Mouse (Mus musculus) MEL-GATA-1-ER (cell line): Measurements from ENCODE around the gene Morc3.

ENCODE experiments used
- DNase-seq: peaks from one replicate; pipeline ENCODE4 v3.0.0-alpha.2; 2012; ENCODE audit warnings: low read depth; ENCODE audit errors: extremely low read depth

Gene Morc3

DNA sequence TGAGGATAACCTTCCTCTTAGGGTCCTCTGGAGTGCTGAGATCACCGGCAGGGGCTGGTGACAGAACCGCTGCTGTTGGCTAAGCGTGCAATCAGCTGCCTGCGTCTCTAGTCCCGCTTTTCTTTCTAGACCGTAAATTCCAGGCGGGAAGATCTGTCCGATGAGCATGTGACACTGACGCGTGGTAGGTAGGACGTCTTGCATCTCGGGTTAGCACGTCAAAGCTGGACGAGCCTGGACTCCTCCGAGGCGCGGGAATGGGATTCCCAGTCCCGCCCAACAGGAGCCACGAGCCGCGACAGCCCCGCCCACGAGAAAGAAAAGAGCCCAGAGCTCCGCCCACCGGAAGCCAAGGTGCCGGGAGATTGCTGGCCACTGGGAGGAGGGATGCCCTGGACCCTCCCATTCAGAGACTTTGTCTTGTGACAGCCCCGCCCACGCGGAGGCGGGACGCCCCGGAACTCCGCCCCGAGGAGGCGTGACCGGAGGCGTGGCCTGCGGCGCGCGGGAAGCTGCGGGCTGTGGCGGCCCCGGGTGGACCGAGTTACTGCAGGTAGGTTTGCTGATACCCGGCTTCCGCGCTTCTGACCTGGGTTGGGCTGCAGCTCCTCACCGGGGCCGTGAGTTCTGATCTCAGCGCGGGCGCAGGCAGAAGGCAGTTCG, 51.6 kb downstream of the Morc3 start, which contains the start of gene Chaf1b:
Chaf1b (plus strand) TSS at position 479 of the 663 bp plus-strand sequence.
- DNase-seq, result peak; percentile 87

DNA sequence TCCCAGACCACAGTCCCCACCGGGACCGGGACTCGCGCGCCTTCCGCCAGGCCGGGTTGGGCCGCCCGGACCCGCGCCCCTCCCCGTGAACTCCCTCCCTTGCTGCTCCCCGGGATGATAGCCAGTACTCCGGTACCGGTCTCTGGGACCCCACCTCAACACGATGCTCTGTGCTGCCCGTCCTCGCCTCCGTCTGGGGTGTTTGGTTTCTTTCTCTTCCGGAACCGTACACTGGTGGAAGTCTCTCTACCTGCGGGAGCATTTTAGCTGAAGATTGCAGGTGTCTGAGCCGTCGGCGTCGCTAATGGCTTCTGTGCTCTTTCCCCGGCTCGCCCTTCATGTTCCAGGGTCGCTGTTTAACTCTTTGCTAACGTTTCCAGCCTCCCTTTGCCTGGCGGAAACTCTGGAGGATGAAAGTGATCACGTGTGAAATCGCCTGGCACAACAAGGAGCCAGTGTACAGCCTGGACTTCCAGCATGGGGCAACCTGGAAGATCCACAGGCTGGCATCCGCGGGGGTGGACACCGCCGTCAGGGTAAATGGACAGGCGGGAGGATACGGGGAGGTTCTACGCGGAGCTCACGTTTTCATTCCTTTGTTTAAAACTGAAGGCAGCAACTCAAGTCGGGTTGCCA, 52.3 kb downstream of the Morc3 start:
- no peak for DNase-seq

DNA sequence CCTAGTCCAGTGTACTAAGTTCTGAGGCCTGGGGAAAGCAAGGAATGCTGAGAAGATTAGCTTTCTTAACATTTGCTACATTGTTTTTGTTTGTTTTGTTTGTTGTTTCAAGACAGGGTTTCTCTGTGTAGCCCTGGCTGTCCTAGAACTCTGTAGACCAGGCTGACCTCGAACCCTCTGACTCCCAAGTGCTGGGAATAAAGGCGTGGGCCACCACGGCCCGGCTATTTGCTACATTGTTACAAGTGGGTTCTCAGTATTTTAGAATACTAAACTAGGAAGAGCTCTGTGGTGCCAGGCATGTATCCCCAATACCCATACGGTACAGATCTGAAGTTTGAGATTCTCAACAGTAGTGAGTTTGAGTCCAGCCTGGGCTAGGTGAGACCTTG, 52.8 kb downstream of the Morc3 start:
- DNase-seq, result no peak

DNA sequence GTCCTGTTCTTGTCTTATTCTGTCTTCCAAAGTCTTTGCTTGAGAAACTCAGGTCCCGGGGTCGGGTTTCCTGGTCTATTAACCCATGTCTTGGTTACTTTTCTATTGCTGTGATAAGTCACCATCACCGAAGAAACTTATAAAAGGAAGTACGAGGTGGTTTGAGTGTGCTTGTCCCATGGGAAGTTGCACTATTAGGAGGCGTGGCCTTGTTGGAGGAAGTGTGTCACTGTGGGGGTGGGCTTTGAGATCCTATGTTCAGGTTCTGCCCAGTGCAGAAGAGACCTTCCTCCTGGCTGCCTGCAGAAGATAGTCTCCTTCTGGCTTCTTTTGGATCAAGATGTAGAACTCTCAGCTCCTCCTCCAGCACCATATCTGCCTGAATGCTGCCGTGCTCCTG, 56.6 kb downstream of the Morc3 start:
- DNase-seq, result no peak

DNA sequence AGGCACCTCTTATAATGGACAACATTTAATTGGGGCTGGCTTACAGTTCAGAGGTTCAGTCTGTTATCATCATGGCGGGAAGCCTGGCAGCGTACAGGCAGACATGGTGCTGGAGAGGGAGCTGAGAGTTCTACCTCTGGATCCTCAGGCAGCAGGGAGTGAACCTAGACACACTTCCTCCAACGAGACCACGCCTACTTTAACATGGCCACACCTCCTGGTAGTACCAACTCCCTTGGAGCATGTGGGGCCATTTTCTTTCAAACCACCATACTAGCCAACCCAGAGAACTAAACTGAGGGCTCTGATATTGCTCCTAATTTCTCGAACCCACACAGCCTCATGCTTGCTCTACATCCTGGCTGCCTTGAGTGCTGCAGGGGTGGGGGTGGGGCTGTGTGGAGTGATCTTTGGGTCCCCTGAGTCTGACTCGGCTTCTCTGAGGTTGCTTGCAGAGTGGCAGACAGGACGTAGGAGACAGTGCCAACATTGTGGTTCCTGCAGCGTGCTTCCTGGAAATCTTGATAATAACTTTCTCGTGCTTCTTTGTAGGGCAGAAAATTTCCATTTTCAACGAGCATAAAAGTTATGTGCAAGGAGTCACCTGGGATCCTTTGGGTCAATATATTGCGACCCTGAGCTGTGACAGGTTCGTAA, 59.2 kb downstream of the Morc3 start:
- DNase-seq, result peak; percentile 57

DNA sequence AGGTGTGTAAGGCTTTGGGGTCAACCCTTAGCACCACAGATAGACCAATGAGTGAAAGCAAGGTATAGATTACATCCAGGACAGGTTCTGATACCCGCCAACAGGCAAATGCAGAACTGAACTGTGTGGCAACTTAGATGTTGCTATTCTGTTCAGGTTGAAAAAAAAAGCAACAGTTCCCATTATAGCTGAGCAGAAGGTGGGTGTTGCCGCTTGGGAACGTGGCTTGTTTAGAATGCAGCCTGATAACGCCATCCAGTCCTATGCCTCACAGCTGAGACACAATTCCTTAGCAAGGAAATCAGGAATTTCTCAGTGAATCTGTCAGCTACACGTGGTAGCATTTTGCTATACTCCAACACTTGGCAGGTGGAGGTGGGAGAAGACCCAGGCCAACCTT, 61.4 kb downstream of the Morc3 start:
- DNase-seq, result no peak

DNA sequence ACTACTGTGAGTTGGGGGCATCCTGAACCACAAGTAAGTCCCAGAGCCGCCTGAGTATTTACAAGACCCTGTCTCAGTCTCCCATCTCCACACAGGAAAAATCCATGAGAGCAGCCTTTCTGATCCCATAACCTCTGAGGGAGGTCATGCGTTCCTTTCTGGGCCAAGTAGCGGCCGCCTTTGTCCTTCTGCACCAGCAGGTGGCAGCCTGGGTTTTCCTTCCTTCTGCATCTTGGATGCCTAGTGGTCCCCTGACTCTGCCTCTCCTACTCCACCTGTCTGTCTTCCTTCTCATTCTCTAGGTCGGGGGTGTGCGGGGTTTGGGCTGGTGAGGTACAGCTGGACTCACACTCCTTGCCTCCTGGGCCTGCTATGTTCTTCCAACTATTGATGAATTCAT, 71.1 kb downstream of the Morc3 start:
- no peak for DNase-seq

DNA sequence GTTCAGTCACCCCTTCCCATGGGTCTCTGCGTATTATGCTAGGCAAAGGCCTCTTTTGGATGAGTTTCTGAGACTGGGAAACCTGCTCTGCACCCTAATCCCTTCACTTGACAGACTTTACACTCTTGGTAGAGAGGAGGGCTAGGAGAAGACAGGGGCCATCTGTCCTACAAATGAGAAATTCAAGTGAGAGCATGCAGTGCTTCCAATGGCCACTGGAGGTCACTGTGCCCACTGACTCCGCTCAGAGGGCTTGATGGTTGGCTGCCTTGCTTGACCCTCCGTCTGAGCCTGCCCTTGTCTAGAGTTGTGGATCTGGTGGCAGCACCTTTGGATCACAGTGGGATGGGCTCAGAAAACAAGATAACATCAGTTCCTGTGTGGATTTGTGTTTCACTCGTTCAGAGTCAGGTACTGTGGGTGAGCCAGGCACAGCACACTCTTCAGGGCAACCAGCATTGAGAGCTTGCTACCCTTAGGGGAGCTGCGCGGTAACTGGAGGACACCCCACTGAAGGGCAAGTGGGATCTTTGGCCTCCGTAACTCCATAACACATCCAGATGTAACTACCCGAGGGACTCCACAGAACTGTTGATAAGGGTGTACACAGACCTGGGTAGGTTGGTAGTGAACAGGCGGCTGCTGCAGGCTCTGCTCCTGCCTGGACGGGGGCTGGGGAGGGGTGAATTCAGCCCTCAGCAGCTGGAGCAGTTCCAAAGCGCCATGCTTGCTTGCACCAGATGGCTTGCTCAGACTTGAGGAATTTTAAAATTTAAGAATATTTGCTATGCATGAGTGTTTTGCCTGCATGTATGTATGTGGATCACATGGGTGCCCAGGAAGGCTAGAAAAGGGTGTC, 74.5 kb downstream of the Morc3 start:
- DNase-seq, result no peak

DNA sequence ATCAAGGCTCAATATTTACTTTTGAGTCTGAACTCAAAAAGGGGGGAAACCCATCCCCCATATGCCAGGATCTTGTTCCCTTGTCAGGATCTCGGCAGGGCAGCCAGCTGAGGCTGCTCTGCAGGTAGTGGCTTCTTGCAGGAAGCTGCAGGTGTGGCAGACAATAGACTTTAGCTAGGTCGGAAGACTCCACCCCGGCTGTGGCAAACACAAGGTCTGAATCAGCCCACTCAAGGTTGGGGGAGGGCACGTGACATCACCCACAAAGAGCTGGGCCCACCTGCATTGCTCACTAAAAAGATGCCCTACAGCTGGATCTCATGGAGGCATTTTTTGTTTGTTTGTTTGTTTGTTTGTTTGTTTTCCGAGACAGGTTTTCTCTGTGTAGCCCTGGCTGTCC, 75.8 kb downstream of the Morc3 start:
- no peak for DNase-seq

DNA sequence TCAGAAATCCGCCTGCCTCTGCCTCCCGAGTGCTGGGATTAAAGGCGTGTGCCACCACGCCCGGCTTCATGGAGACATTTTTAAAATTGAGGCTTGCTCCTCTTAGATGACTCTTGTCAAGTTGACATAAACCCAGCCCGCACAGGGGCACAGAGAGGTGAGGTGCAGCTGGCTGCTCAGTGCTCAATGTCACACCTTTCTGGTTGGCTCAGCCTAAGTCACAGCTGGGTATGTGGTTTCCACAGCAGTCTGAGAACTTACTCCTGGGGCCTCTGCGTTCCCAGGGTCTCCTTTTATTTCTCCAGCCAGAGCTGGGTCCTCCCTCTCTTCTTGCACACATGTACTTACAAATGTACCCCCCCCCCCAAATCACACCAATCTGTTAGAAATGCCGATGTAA, 76.3 kb downstream of the Morc3 start:
- no peak for DNase-seq

DNA sequence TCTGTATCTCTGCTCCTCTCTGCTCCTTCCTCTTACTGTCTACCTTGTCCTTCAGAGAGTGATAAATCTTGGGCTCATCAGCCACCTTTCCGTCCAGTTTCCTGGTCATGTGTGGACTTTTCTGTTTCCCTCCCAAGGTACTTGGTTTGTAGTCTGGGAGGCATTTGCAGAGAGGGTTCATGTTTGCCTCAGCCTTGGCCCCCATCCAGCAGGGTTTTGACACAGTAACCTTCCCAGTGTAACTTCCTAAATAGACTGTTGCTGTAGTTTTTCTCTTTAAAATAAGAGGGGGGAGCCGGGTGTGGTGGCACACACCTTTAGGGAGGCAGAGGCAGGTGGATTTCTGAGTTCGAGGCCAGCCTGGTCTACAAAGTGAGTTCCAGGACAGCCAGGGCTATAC, 78.0 kb downstream of the Morc3 start:
- DNase-seq, result no peak

DNA sequence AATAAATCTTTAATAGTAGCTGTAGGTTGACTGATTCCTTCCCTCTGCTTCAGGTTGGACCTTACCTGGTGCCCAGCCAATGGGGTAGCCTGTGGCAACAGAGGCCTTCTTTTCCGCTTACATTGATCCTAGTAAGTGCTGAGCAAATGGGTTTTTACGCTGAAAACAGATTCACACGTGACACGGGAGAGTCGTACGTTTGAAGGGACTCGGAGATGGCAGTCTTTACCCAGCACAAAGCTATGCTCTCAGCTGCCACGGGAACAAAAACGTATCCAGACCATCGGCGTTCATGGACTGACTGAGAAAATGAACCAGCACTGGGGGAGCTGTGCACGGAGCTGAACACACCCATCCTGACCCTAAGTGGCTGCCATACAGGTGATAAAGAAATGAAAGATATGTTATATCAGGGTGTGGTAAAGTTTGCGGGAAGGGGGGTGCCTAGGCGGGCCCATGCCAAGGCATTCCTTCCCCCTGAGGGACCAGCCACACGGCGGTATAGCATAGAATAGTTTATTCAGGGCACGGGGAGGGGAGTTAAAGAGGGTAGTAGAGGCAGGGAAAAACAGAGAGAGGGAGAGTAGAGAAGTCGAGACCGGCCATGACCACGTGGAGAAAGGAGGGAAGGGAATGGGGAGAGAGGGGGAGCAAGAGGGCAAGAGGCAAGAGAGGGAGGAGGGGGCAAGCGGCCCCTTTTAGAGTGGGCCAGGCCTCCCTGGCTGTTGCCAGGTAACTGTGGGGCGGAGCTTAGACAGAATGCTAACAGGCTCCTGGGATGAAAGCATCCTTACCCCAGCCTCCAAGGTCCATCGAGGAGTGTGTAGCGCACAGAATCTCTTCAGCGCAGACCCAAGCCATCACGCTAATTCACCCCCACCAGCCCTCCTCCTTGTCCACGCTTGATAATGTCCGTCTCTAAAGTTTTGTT, 79.1 kb downstream of the Morc3 start:
- DNase-seq, result peak; percentile 24

DNA sequence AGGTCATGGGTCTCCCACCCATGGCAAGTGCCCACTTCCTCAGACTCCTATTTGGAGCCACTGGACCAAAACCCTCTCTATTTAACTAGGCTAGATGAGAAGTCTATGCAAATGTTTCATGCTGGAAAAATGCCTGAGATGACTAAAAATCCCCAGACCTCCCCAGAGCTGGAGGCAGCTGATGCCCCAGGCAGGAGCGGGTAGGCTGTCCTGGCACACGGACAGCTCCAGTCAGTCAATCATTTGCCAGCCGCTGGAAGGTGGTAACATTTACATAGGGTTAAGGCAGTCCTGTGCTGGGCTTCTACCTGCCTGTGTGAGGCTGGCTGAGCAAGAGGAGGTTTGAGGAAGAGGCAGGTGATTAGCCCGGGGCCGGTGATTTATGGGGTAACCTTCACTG, 80.2 kb downstream of the Morc3 start:
- no peak for DNase-seq

DNA sequence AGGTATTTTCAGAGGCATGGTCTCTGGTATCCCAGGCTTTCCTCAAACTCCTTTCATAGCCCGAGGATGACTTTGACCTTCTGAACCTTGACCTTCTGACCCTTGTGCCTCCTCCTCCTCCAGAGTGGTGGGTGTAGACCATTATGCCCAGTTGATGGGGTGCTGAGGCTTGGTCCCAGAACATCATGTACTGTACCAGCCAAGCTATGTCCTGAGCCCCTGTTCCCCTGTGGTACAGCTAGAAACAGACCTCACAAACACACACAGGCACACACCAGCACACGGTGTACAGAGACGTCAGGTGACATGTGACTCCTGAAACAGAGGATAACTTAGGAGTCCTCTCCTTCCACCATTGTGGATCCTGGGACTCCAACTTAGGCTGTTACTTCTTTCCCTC, 80.9 kb downstream of the Morc3 start:
- DNase-seq, result no peak

DNA sequence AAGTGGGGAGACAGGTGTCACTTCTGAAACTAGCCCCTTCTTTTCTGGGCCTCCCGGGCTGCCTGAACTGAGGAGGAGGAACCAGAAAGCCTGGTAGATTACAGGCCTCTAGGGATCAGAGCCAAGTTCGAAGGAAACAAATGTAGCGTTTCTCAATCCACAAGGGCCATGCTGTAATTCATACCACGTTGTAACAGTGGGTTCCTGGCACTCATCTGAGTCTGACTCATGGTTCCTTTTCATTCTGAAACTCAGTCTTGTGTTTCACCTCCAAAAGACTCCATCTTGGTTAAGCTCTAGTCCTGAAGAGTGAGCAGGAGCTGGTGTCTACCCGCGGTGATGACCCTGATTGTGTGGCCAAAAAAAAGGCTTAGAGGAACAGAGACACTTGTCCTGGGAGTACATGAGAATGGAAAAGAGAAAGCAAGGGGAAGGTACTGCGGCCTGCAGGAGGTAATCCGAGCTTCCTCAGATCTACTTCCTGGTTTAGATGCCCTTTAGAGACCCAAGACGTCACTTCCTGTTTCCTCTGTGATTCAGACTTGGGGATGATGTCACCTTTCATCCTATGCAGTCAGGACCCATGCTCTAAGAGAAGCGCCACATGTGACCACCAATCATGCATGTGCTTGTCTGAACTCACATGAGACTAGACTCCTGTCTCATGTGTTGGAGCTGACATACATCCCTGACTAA, 82.1 kb downstream of the Morc3 start:
- no peak for DNase-seq

DNA sequence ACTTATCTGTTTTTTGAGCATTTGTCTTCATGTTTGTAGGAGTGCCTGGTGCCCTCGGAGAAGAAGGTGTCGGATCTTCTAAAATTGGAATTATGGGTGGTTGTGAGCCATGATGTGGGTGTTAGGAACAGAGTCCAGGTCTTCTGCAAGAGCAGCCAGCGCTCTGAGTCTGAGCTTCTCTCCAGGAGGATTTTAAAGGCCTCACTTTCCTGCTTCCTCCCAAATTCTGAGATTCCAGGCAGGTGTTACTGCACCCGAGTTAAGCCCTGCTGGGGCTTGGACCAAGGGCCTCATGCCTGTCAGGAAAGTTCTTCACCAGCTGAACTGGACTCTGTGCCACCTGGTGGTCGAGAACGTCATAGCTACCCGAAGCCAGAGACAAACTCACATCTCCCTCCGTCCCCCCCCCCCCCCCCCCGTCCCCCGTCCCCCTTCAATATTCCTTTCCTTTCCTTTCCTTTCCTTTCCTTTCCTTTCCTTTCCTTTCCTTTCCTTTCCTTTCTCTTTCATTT, 83.5 kb downstream of the Morc3 start:
- no peak for DNase-seq

DNA sequence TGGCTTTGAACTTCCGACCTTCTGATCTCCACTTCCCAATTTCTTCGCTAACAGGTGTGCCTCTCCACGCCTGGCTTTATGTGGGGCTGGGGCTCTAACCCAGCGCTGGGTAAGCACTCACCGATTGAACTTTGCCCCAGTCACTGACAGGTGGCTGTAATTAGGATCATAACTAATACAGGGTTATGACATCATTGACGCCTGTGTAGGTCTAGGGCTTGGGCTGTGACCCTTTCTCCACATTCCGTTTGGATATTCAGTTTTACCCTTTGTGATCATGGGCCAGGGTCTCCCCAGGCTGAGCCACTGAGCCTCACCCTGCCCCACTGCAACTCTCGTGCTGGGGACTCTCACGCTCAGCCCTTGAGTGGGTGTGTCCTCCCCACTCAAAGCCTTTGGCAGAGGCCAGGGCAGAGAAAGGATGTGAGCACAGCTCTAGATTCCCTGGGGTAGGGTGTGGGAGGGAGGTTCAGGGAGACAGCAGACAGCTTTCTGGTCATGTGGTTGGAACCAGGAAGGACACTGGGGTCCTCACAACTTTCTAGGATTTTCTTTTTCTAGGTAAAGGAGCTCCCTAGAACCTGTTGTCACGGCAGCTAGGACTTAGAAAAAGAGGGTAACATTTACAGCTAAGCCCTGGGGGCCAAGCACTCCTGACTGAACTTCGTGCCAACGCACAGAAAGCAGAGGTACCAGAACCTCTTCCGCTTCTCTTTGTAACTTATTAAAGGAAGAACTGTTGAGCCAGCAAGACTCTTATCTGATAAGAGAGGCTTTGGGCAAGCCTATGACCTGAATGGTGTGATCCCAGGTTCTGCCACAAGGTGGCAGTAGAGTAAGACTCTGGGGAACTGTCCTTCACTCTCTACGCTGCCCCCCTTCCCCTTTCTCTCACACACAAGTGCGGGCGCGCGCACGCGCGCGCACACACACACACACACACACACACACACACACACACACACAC, 86.1 kb downstream of the Morc3 start:
- DNase-seq, result peak; percentile 88

DNA sequence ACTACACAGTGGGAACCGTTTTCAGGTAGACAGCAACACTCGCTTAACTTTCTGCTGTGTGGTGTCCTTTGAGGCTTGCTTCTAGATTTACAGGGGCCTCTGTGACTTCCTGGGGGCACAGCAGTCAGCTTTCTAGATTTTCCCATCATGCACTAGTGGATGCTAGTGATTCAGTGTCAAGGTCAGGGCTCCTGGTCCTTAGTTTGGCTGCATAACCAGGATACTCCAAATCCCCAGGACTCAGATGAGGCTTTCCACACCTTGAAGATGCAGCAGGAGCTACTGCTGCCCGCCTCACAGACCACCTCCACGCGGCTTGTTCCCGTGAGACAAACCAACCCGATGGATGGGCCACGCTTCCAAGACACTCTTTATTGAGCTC, 86.7 kb downstream of the Morc3 start:
- DNase-seq, result no peak

DNA sequence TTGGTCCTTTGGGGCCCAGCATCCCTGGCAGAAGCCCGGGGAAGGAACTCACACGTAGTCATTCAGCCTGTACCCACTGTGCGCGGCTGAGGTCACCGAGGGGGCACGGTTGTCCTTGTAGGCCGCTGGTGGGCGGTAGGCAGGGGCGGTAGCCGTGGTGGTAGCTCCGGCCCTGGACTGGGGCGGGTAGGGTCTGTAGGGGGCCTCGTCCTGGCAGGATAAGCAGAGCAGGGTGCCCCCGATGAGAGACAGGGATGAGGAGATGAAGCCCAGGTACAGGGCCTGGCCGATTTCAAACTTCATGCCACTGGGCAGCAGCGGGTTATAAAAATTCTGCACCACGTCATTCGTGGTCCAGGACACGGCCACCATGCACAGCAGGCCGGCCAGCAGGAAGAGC, 87.3 kb downstream of the Morc3 start:
- DNase-seq, result no peak
